Mouse (Mus musculus) macrophage (primary cell): ENCODE results near the gene Hmbs. TPM values are rescaled to one million over a fixed set of nuclear protein-coding genes. Genes with fewer than 3 reads are reported as not detected.
A peak's percentile ranks its signal among the peaks of the same experiment; 100 is the strongest.
"Not testable (repeated sequence)": the region's sequence is repeated elsewhere in the genome, so short reads cannot be mapped to it uniquely, and the experiment has no call there.

Experiments used
- H3K27ac ChIP-seq: fragments of 350-480 bp; formaldehyde crosslinking; 2 replicates; pipeline ENCODE4 v1.9.0; 2021
- H3K36me3 ChIP-seq: fragments of 350-480 bp; formaldehyde crosslinking; 2 replicates; pipeline ENCODE4 v1.9.0; 2021; ENCODE audit errors: inconsistent target
- H3K4me3 ChIP-seq: fragments of 350-480 bp; formaldehyde crosslinking; 2 replicates; pipeline ENCODE4 v1.9.0; 2021; ENCODE audit errors: inconsistent target
- H3K79me2 ChIP-seq: fragments of 350-480 bp; formaldehyde crosslinking; 2 replicates; pipeline ENCODE4 v1.9.0; 2021; ENCODE audit errors: inconsistent target
- WGBS: methylation state at CpG from one replicate; pipeline ENCODE4 v1.1.7; 2026; ENCODE audit warnings: inconsistent platforms; ENCODE audit not compliant: missing documents; 5-methylcytosine and 5-hydroxymethylcytosine counted together
- polyA plus RNA-seq: library from polyadenylated mRNA; stranded (reverse); fragments of 250-400 nt; gene quantifications from 3 replicates; pipeline ENCODE4 v1.2.4, GENCODE M21; 2018; ENCODE audit warnings: inconsistent platforms

Gene Hmbs
- polyA plus RNA-seq, 1 experiment from 2014 or later, result 22.5 TPM

GRCm38 (mm10) chr9:44306532-44306931 is 37.5 kb downstream of the Hmbs start:
- WGBS, result 74% methylated on average over 6 of the region's 6 CpGs
- H3K27ac ChIP-seq, result no peak overlapping the region

GRCm38 (mm10) chr9:44305466-44306079 is 38.5 kb downstream of the Hmbs start, which contains the start of gene Hinfp:
Hinfp (minus strand) TSS chr9:44305671.
- H3K27ac ChIP-seq, result peak within 1 kb of the TSS; percentile 60
- peak within 1 kb of the TSS; percentile 92 for H3K4me3 ChIP-seq
- H3K79me2 ChIP-seq, result peaks cover 38% of the 10 kb centered on the region
- H3K36me3 ChIP-seq, result peaks cover 28% of the 10 kb centered on the region
- under 1% methylated on average over 50 of the region's 54 CpGs for WGBS

More at GRCm38 (mm10) chr9:44306532-44306931, 37.5 kb downstream of the Hmbs start:
- H3K4me3 ChIP-seq, result no peak overlapping the region
- H3K36me3 ChIP-seq, result peaks cover 30% of the 10 kb centered on the region; the same call in 1 of the 2 replicates
- peaks cover 38% of the 10 kb centered on the region for H3K79me2 ChIP-seq

GRCm38 (mm10) chr9:44300001-44300400 is 44.0 kb downstream of the Hmbs start:
- peaks cover 35% of the 10 kb centered on the region for H3K79me2 ChIP-seq
- H3K27ac ChIP-seq, H3K4me3 ChIP-seq: not testable (repeated sequence)
- H3K36me3 ChIP-seq, result peaks cover 75% of the 10 kb centered on the region
- 100% methylated on average over 3 of the region's 3 CpGs for WGBS

- 82% methylated on average over 3 of the region's 3 CpGs for WGBS
- Histone ChIP-seq H3K4me3 (no peak overlapping the region), H3K36me3 (peaks cover 67% of the 10 kb centered on the region), H3K27ac (no peak overlapping the region), H3K79me2 (no peaks in the 10 kb centered on the region)
Observed at GRCm38 (mm10) chr9:44292490-44292889, 51.5 kb downstream of the Hmbs start.

- Histone ChIP-seq H3K27ac (no peak overlapping the region), H3K79me2 (no peaks in the 10 kb centered on the region), H3K36me3 (peaks cover 36% of the 10 kb centered on the region), H3K4me3 (no peak overlapping the region)
- WGBS, result 60% methylated on average over 11 of the region's 11 CpGs
Observed at GRCm38 (mm10) chr9:44288959-44289291, 55.1 kb downstream of the Hmbs start.

GRCm38 (mm10) chr9:44288076-44288958 is 55.7 kb downstream of the Hmbs start, which contains the start of gene Abcg4:
Abcg4 (minus strand) TSS chr9:44288615.
- Histone ChIP-seq H3K27ac (no peak within 1 kb of the TSS), H3K36me3 (peaks cover 30% of the 10 kb centered on the region), H3K4me3 (no peak within 1 kb of the TSS), H3K79me2 (no peaks in the 10 kb centered on the region)
- 6% methylated on average over 38 of the region's 38 CpGs for WGBS

GRCm38 (mm10) chr9:44287401-44288075 is 56.5 kb downstream of the Hmbs start:
- no peaks in the 10 kb centered on the region for H3K79me2 ChIP-seq
- peaks cover 22% of the 10 kb centered on the region for H3K36me3 ChIP-seq
- no peak overlapping the region for H3K4me3 ChIP-seq
- 9% methylated on average over 40 of the region's 47 CpGs for whole genome bisulfite sequencing
- no peak overlapping the region for H3K27ac ChIP-seq

GRCm38 (mm10) chr9:44287003-44287400 is 57.0 kb downstream of the Hmbs start:
- H3K4me3 ChIP-seq, result no peak overlapping the region

More at GRCm38 (mm10) chr9:44287003-44287400, 57.0 kb downstream of the Hmbs start:
- 29% methylated on average over 11 of the region's 11 CpGs for WGBS
- Histone ChIP-seq H3K79me2 (no peaks in the 10 kb centered on the region), H3K27ac (no peak overlapping the region), H3K36me3 (peaks cover 17% of the 10 kb centered on the region)

Other genes with a start within 250 kb of the Hmbs start
- not detected in 3 replicates for gene Mfrp, start 242.5 kb downstream of the Hmbs start, polyA plus RNA-seq
- gene C1qtnf5, start 237.0 kb downstream of the Hmbs start, polyA plus RNA-seq, result not detected in 3 replicates
- 0.06 TPM in 1 of 3 replicates, not detected in the others for gene Gm49380, start 230.7 kb downstream of the Hmbs start, polyA plus RNA-seq
- gene Rnf26, start 230.7 kb downstream of the Hmbs start, polyA plus RNA-seq, result 13.3 to 20.0 TPM (median 18.3 TPM) in 3 replicates
- 0.11 to 0.30 TPM in 2 of 3 replicates, not detected in the other for gene Mcam, start 209.8 kb downstream of the Hmbs start, polyA plus RNA-seq
- gene Cbl, start 110.2 kb downstream of the Hmbs start, polyA plus RNA-seq, result 37.9 to 51.2 TPM (median 42.7 TPM) in 3 replicates
- not detected in 3 replicates for gene Ccdc153, start 103.6 kb downstream of the Hmbs start, polyA plus RNA-seq
- not detected in 3 replicates for gene Pdzd3, start 92.8 kb downstream of the Hmbs start, polyA plus RNA-seq
- 3.3 to 8.7 TPM (median 6.8 TPM) in 3 replicates for gene Nlrx1, start 75.6 kb downstream of the Hmbs start, polyA plus RNA-seq
- not detected in 3 replicates for gene Abcg4, start 55.6 kb downstream of the Hmbs start, polyA plus RNA-seq
- gene Hinfp, start 38.6 kb downstream of the Hmbs start, polyA plus RNA-seq, result 5.9 to 13.1 TPM (median 6.2 TPM) in 3 replicates
- gene C2cd2l, start 23.9 kb downstream of the Hmbs start, polyA plus RNA-seq, result 17.1 to 41.1 TPM (median 22.0 TPM) in 3 replicates
- gene Dpagt1, start 18.2 kb downstream of the Hmbs start, polyA plus RNA-seq, result 30.6 to 40.7 TPM (median 36.3 TPM) in 3 replicates
- 7.9 to 22.2 TPM (median 12.3 TPM) in 3 replicates for gene H2afx, start 9.5 kb downstream of the Hmbs start, polyA plus RNA-seq
- gene Vps11, start 17.4 kb upstream of the Hmbs start, polyA plus RNA-seq, result 37.9 to 56.3 TPM (median 40.2 TPM) in 3 replicates
- 49.0 to 86.2 TPM (median 57.6 TPM) in 3 replicates for gene Hyou1, start 35.3 kb upstream of the Hmbs start, polyA plus RNA-seq
- gene Slc37a4, start 52.6 kb upstream of the Hmbs start, polyA plus RNA-seq, result 4.7 to 13.1 TPM (median 12.6 TPM) in 3 replicates
- gene Rps25, start 62.9 kb upstream of the Hmbs start, polyA plus RNA-seq, result 1,052 to 1,678 TPM (median 1,580 TPM) in 3 replicates
- gene Trappc4, start 63.4 kb upstream of the Hmbs start, polyA plus RNA-seq, result 45.6 to 95.6 TPM (median 69.5 TPM) in 3 replicates
- gene Ccdc84, start 74.3 kb upstream of the Hmbs start, polyA plus RNA-seq, result 10.3 to 20.3 TPM (median 11.3 TPM) in 3 replicates
- gene Foxr1, start 96.9 kb upstream of the Hmbs start, polyA plus RNA-seq, result not detected in 3 replicates
- not detected in 3 replicates for gene Upk2, start 110.7 kb upstream of the Hmbs start, polyA plus RNA-seq
- 5.3 to 6.6 TPM (median 6.0 TPM) in 3 replicates for gene Bcl9l, start 138.6 kb upstream of the Hmbs start, polyA plus RNA-seq
- 0.09 TPM in 1 of 3 replicates, not detected in the others for gene Cxcr5, start 217.6 kb upstream of the Hmbs start, polyA plus RNA-seq